Mouse (Mus musculus): Measurements from ENCODE around the gene Syn2. TPM values are rescaled to one million over a fixed set of nuclear protein-coding genes. Genes with fewer than 3 reads are reported as not detected.

Syn2 gene
- total and polyA plus RNA-seq, 2 experiments, result 0.07 to 0.18 TPM

- WGBS, result 67% methylated on average over 4 of the region's 4 CpGs
- Histone ChIP-seq H3K79me2 (ENCODE audit: control insufficient read depth, insufficient read depth, low read length) (no peaks in the 10 kb centered on the region), H3K4me1 (ENCODE audit: control insufficient read depth, insufficient read depth, low read length) (no peaks in the 10 kb centered on the region), H3K36me3 (ENCODE audit: control insufficient read depth, insufficient read depth, low read length) (no peaks in the 10 kb centered on the region), H3K27ac (replicated peaks; ENCODE audit: insufficient read depth, low read depth, low read length) (no peak overlapping the region), H3K9ac (ENCODE audit: low read depth, low read length) (no peak overlapping the region), H3K27me3 (ENCODE audit: control insufficient read depth, insufficient read depth, low read length) (no peaks in the 10 kb centered on the region), H3K4me3 (ENCODE audit: insufficient read depth, low read depth, low read length) (no peak overlapping the region)
- no peak for TF ChIP-seq CTCF (IDR thresholded peaks at IDR 0.05; ENCODE audit: low read depth, low read length)
- TF ChIP-seq POLR2A (IDR thresholded peaks at IDR 0.05; ENCODE audit: extremely low read depth, insufficient read depth, low read length), result no peak
- no peak for DNase-seq (ENCODE audit: extremely low read depth, low read depth, low spot score)
These were observed 26.5 kb downstream of the Syn2 start for GRCm38 (mm10) chr6:115161175-115161574.

- H3K9ac ChIP-seq (ENCODE audit: low read depth, low read length), result no peak overlapping the region
These were observed 31.3 kb downstream of the Syn2 start for GRCm38 (mm10) chr6:115165863-115166470.

GRCm38 (mm10) chr6:115168921-115169320 is 34.2 kb downstream of the Syn2 start:
- TF ChIP-seq CTCF (IDR thresholded peaks at IDR 0.05; ENCODE audit: low read depth, low read length), result no peak
- no peak for TF ChIP-seq POLR2A (IDR thresholded peaks at IDR 0.05; ENCODE audit: extremely low read depth, insufficient read depth, low read length)
- Histone ChIP-seq H3K27ac (replicated peaks; ENCODE audit: insufficient read depth, low read depth, low read length) (no peak overlapping the region), H3K27me3 (ENCODE audit: control insufficient read depth, insufficient read depth, low read length) (no peaks in the 10 kb centered on the region), H3K4me3 (ENCODE audit: insufficient read depth, low read depth, low read length) (no peak overlapping the region), H3K4me1 (ENCODE audit: control insufficient read depth, insufficient read depth, low read length) (no peaks in the 10 kb centered on the region), H3K9ac (ENCODE audit: low read depth, low read length) (no peak overlapping the region), H3K36me3 (ENCODE audit: control insufficient read depth, insufficient read depth, low read length) (no peaks in the 10 kb centered on the region), H3K79me2 (ENCODE audit: control insufficient read depth, insufficient read depth, low read length) (no peaks in the 10 kb centered on the region)
- WGBS, result 64% methylated on average over 3 of the region's 3 CpGs
- no peak for DNase-seq (ENCODE audit: extremely low read depth, low read depth, low spot score)

More at GRCm38 (mm10) chr6:115165863-115166470, 31.3 kb downstream of the Syn2 start:
- Histone ChIP-seq H3K27ac (replicated peaks; ENCODE audit: insufficient read depth, low read depth, low read length) (no peak overlapping the region), H3K4me1 (ENCODE audit: control insufficient read depth, insufficient read depth, low read length) (no peaks in the 10 kb centered on the region), H3K79me2 (ENCODE audit: control insufficient read depth, insufficient read depth, low read length) (no peaks in the 10 kb centered on the region), H3K4me3 (ENCODE audit: insufficient read depth, low read depth, low read length) (no peak overlapping the region), H3K27me3 (ENCODE audit: control insufficient read depth, insufficient read depth, low read length) (no peaks in the 10 kb centered on the region), H3K36me3 (ENCODE audit: control insufficient read depth, insufficient read depth, low read length) (no peaks in the 10 kb centered on the region)
- TF ChIP-seq CTCF (IDR thresholded peaks at IDR 0.05; ENCODE audit: low read depth, low read length), result no peak
- TF ChIP-seq POLR2A (IDR thresholded peaks at IDR 0.05; ENCODE audit: extremely low read depth, insufficient read depth, low read length), result no peak
- no peak for DNase-seq (ENCODE audit: extremely low read depth, low read depth, low spot score)
- WGBS, result 87% methylated on average over 3 of the region's 3 CpGs

- no peaks in the 10 kb centered on the region for H3K36me3 ChIP-seq (ENCODE audit: control insufficient read depth, insufficient read depth, low read length)
- H3K79me2 ChIP-seq (ENCODE audit: control insufficient read depth, insufficient read depth, low read length), result no peaks in the 10 kb centered on the region
- no peak for TF ChIP-seq CTCF (IDR thresholded peaks at IDR 0.05; ENCODE audit: low read depth, low read length)
- TF ChIP-seq POLR2A (IDR thresholded peaks at IDR 0.05; ENCODE audit: extremely low read depth, insufficient read depth, low read length), result no peak
- H3K27ac ChIP-seq (replicated peaks; ENCODE audit: insufficient read depth, low read depth, low read length), result no peak overlapping the region
- no peaks in the 10 kb centered on the region for H3K27me3 ChIP-seq (ENCODE audit: control insufficient read depth, insufficient read depth, low read length)
- DNase-seq (ENCODE audit: extremely low read depth, low read depth, low spot score), result no peak
- H3K4me3 ChIP-seq (ENCODE audit: insufficient read depth, low read depth, low read length), result no peak overlapping the region
- H3K9ac ChIP-seq (ENCODE audit: low read depth, low read length), result no peak overlapping the region
- no peaks in the 10 kb centered on the region for H3K4me1 ChIP-seq (ENCODE audit: control insufficient read depth, insufficient read depth, low read length)
- 61% methylated on average over 2 of the region's 2 CpGs for WGBS
These were observed 34.8 kb downstream of the Syn2 start for GRCm38 (mm10) chr6:115169518-115169917.

GRCm38 (mm10) chr6:115174845-115175244 is 40.1 kb downstream of the Syn2 start:
- peak; percentile 53; the same call in 1 of the 2 replicates for TF ChIP-seq CTCF (IDR thresholded peaks at IDR 0.05; ENCODE audit: low read depth, low read length)
- no peak for TF ChIP-seq POLR2A (IDR thresholded peaks at IDR 0.05; ENCODE audit: extremely low read depth, insufficient read depth, low read length)
- 43% methylated on average over 3 of the region's 3 CpGs for WGBS
- peak; percentile 61 for DNase-seq (ENCODE audit: extremely low read depth, low read depth, low spot score)
- Histone ChIP-seq H3K4me1 (ENCODE audit: control insufficient read depth, insufficient read depth, low read length) (no peaks in the 10 kb centered on the region), H3K79me2 (ENCODE audit: control insufficient read depth, insufficient read depth, low read length) (no peaks in the 10 kb centered on the region), H3K27me3 (ENCODE audit: control insufficient read depth, insufficient read depth, low read length) (no peaks in the 10 kb centered on the region), H3K27ac (replicated peaks; ENCODE audit: insufficient read depth, low read depth, low read length) (no peak overlapping the region), H3K9ac (ENCODE audit: low read depth, low read length) (no peak overlapping the region), H3K36me3 (ENCODE audit: control insufficient read depth, insufficient read depth, low read length) (no peaks in the 10 kb centered on the region), H3K4me3 (ENCODE audit: insufficient read depth, low read depth, low read length) (no peak overlapping the region)

- H3K79me2 ChIP-seq (ENCODE audit: control insufficient read depth, insufficient read depth, low read length), result no peaks in the 10 kb centered on the region
- no peaks in the 10 kb centered on the region for H3K27me3 ChIP-seq (ENCODE audit: control insufficient read depth, insufficient read depth, low read length)
- TF ChIP-seq CTCF (IDR thresholded peaks at IDR 0.05; ENCODE audit: low read depth, low read length), result no peak
- H3K4me3 ChIP-seq (ENCODE audit: insufficient read depth, low read depth, low read length), result no peak overlapping the region
- no peak overlapping the region for H3K27ac ChIP-seq (replicated peaks; ENCODE audit: insufficient read depth, low read depth, low read length)
- no peak overlapping the region for H3K9ac ChIP-seq (ENCODE audit: low read depth, low read length)
- H3K36me3 ChIP-seq (ENCODE audit: control insufficient read depth, insufficient read depth, low read length), result no peaks in the 10 kb centered on the region
- peak; percentile 6 for DNase-seq (ENCODE audit: extremely low read depth, low read depth, low spot score)
- 30% methylated on average over 3 of the region's 3 CpGs for WGBS
- no peaks in the 10 kb centered on the region for H3K4me1 ChIP-seq (ENCODE audit: control insufficient read depth, insufficient read depth, low read length)
These were observed 44.1 kb downstream of the Syn2 start for GRCm38 (mm10) chr6:115178826-115179225.
